Mouse (Mus musculus) liver, embryonic 12.5 days (tissue): ENCODE results near the gene Tmem106b. TPM values are rescaled to one million over a fixed set of nuclear protein-coding genes. Genes with fewer than 3 reads are reported as not detected.

Source experiments
- ATAC-seq: fragments of 200-750 bp; cut with Nextera tagmentation; 2 replicates; pipeline ENCODE4 v1.8.0; 2017; ENCODE audit warnings: moderate number of reproducible peaks, mild to moderate bottlenecking, moderate library complexity
- H3K27ac ChIP-seq: fragments of 300-500 bp; sonication (generic); 2 replicates; pipeline ENCODE4 v1.5.1; 2016; ENCODE audit warnings: mild to moderate bottlenecking
- H3K27me3 ChIP-seq: fragments of 300-500 bp; sonication (generic); replicated peaks from 2 replicates; pipeline ENCODE4 v1.6.1; 2016; ENCODE audit warnings: mild to moderate bottlenecking, moderate library complexity
- H3K36me3 ChIP-seq: fragments of 300-500 bp; sonication (generic); 2 replicates; pipeline ENCODE4 v1.6.1; 2016; ENCODE audit warnings: mild to moderate bottlenecking, moderate library complexity
- H3K4me1 ChIP-seq: fragments of 300-500 bp; sonication (generic); 2 replicates; pipeline ENCODE4 v1.6.1; 2016
- H3K4me2 ChIP-seq: fragments of 300-500 bp; sonication (generic); 2 replicates; pipeline ENCODE4 v1.6.1; 2016; ENCODE audit warnings: mild to moderate bottlenecking, moderate library complexity
- H3K4me3 ChIP-seq: fragments of 300-500 bp; sonication (generic); 2 replicates; pipeline ENCODE4 v1.5.1; 2016; ENCODE audit warnings: mild to moderate bottlenecking, moderate library complexity
- H3K9ac ChIP-seq: fragments of 300-500 bp; sonication (generic); 2 replicates; pipeline ENCODE4 v1.6.1; 2016; ENCODE audit warnings: mild to moderate bottlenecking, moderate library complexity
- H3K9me3 ChIP-seq: fragments of 300-500 bp; sonication (generic); replicated peaks from 2 replicates; pipeline ENCODE4 v1.6.1; 2016; ENCODE audit warnings: mild to moderate bottlenecking, moderate library complexity
- WGBS: fragments of 180-500 bp; shearing (Covaris S2); methylation state at CpG from one replicate; pipeline ENCODE4 v1.1.7; 2016; ENCODE audit not compliant: insufficient replicate concordance; 5-methylcytosine and 5-hydroxymethylcytosine counted together
- polyA plus RNA-seq: library from polyadenylated mRNA; unstranded; fragments of >200 nt; fragmentation: Nextera tagmentation; extraction: Ambion mirVana; gene quantifications from 2 replicates; pipeline ENCODE4 v1.2.1, GENCODE M21; 2016

Tmem106b gene
- polyA plus RNA-seq, 1 experiment from 2014 or later, result 12.3 TPM

DNA sequence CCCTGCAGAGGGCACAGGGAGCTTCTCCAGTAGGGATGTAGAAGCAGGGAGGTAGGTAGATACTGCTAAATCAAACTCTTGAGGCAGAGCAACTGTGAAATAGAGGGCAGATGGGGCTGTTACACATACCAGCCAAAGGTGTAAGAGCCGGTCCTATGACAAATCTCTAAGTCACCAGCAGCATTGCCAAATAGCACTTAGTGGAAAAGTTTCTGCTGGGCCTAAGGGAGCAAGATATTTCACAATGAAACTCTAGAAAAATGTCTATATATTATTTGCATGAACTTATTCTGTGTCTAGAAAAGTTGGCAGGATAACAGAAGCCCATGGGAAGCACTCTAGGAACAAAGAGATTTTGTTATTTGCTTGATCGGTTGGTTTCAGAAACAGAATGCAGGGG, 4.3 kb downstream of the Tmem106b start:
- 86% methylated on average over 2 of the region's 2 CpGs for WGBS
- Histone ChIP-seq H3K4me3 (no peak overlapping the region), H3K27ac (no peak overlapping the region), H3K9me3 (no peaks in the 10 kb centered on the region), H3K36me3 (peaks cover 47% of the 10 kb centered on the region), H3K9ac (no peak overlapping the region), H3K27me3 (no peaks in the 10 kb centered on the region), H3K4me1 (peaks cover 9% of the 10 kb centered on the region), H3K4me2 (no peak overlapping the region)
- no peak for ATAC-seq

DNA sequence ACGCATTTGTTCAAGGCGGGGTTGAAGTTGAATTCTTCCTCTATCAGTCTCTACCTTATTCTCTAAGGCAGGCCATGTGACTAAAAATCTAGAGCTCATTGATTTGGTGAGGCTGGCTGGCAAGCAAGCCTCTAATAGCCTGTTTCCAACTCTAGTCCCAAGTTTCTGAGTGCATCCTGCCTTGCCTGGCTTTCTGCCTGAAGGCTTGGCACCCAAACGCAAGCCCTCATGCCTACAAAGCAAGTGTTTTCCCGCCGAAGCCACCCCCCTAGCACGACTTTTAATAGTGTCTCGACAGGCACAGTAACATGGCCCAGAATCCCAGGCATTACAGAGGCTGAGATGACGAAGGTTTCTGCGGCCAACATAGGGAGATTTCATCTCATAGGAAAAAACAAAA, 13.3 kb downstream of the Tmem106b start:
- Histone ChIP-seq H3K4me3 (no peak overlapping the region), H3K9ac (no peak overlapping the region), H3K9me3 (no peaks in the 10 kb centered on the region), H3K4me2 (no peak overlapping the region), H3K27ac (no peak overlapping the region), H3K4me1 (no peaks in the 10 kb centered on the region), H3K36me3 (peaks cover 66% of the 10 kb centered on the region), H3K27me3 (no peaks in the 10 kb centered on the region)
- ATAC-seq, result no peak
- WGBS, result 81% methylated on average over 9 of the region's 9 CpGs

DNA sequence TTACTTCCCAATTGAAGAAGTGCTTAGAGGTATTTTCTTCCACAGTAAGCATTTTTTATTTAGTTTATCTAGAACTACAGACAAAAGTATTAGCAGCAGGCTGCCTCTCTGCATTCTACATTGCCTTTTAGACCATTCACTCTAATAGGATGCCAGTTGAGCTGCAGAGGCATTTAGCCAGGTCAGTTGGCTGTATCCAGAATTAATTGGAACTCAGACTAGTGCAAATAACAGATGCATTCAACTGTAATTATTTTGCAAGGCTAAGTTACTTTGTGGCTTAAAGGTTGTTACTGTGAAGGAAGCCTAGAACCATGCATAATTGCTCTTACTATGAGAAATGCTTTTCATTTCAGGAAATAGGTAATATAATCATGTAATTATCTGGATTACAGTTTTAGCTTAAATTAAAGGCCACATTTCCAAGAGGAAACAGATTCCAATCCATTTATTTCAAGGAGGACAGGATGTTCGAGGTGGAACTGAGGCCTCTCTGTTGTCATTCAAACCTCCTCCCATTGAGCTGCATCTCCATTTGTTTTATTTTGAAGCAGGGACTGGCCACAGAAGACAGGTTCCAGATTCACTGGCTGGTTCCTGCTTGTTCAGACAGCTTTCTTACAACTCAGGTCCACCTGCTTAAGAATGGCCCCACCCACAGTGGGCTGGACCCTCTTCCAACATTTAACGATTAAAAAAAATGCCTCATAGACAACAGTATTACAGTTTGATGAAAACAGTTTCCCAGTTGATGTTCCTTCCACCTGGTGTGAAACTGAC, 27.3 kb downstream of the Tmem106b start:
- no peak for ATAC-seq
- Histone ChIP-seq H3K27me3 (no peaks in the 10 kb centered on the region), H3K27ac (no peak overlapping the region), H3K36me3 (no peaks in the 10 kb centered on the region), H3K4me1 (no peaks in the 10 kb centered on the region), H3K9ac (no peak overlapping the region), H3K4me3 (no peak overlapping the region), H3K4me2 (no peak overlapping the region), H3K9me3 (no peaks in the 10 kb centered on the region)
- 68% methylated on average over 2 of the region's 2 CpGs for WGBS

DNA sequence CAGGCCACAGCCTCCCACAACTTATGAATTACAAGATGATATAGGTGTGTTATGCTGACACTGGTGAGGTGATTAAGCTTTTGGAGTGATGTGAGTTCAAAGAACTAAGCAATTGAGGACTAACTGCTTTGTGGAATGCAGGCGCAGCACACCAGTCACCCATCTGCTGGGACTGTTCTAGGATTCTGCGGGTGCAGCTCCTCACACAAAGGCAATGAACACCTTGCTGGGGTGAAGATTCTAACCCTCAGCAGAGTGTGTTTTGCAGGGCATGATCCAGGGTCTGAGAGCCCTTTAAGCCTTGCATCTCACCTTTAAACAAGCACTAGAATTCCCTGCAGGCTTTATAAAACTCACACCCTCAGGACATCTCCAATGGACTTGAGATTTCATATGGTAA, 30.6 kb downstream of the Tmem106b start:
- Histone ChIP-seq H3K36me3 (no peaks in the 10 kb centered on the region), H3K4me2 (no peak overlapping the region), H3K4me3 (no peak overlapping the region), H3K27ac (no peak overlapping the region), H3K27me3 (no peaks in the 10 kb centered on the region), H3K9ac (no peak overlapping the region), H3K9me3 (no peaks in the 10 kb centered on the region), H3K4me1 (no peaks in the 10 kb centered on the region)
- WGBS, result 67% methylated on average over 2 of the region's 2 CpGs
- no peak for ATAC-seq

DNA sequence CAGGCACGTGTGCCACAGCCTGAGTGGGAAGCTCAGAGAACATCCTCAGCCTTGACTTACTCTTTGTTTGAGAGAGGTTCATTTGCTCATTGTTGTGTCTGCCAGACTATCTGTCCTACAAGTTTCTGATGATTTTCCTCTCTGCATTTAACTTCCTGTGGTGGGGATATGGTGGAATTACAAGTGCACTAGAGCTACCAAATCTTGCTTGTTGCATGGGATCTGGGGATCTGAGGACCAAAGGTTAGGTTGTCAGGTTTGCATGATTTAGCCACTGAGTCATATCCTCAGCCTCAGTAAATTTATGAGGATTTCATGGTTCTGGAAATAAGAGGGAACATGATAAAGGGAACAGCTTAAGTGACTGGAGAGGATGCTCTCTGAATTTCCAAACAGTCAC, 39.1 kb downstream of the Tmem106b start:
- no peak overlapping the region for H3K27ac ChIP-seq
- WGBS, result 41% methylated on average over 1 of the region's 1 CpGs
- H3K4me2 ChIP-seq, result no peak overlapping the region
- no peak overlapping the region for H3K9ac ChIP-seq
- H3K4me1 ChIP-seq, result no peaks in the 10 kb centered on the region
- H3K4me3 ChIP-seq, result no peak overlapping the region
- no peaks in the 10 kb centered on the region for H3K36me3 ChIP-seq
- no peaks in the 10 kb centered on the region for H3K27me3 ChIP-seq
- ATAC-seq, result no peak
- H3K9me3 ChIP-seq, result no peaks in the 10 kb centered on the region

DNA sequence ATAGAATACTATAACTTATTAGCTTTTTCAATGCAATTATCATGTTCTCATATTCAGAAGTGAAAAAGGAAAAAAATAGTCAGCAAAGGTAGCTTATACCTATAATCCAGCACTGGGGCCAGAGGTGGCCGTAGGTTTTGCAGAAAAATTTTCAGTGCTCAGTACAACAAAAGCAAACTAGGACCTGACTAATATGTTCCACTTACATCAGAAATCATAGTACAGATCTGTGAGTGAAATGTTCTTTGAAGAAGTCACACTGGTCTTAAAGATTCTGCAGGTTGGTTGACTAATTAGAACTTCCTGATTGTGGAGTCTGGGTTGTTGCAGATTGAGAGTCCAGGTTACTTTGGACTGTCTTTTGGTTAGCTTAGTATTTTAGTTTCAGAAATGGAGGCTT, 67.7 kb downstream of the Tmem106b start:
- H3K4me3 ChIP-seq, result no peak overlapping the region
- no peak overlapping the region for H3K4me2 ChIP-seq
- no peak overlapping the region for H3K9ac ChIP-seq
- no peaks in the 10 kb centered on the region for H3K36me3 ChIP-seq
- H3K27ac ChIP-seq, result no peak overlapping the region
- H3K4me1 ChIP-seq, result no peaks in the 10 kb centered on the region
- H3K27me3 ChIP-seq, result no peaks in the 10 kb centered on the region
- no peak for ATAC-seq
- WGBS, result 82% methylated on average over 1 of the region's 1 CpGs
- no peaks in the 10 kb centered on the region for H3K9me3 ChIP-seq

Other genes starting within 250 kb of the Tmem106b start
- not detected in 2 replicates for gene Vwde, start 155.2 kb downstream of the Tmem106b start, polyA plus RNA-seq